Mouse (Mus musculus): ENCODE results near the gene Zp3.

GRCm38 (mm10) chr5:135979381-135979780 is 518 bp upstream of the Zp3 start:
- no peak for TF ChIP-seq POLR2A (IDR thresholded peaks at IDR 0.05; ENCODE audit: borderline replicate concordance, extremely low read depth, low read depth, low read length)
- TF ChIP-seq CTCF (IDR thresholded peaks at IDR 0.05; ENCODE audit: insufficient read depth, low read length), result no peak
